Comparison of ENCODE assay signal across 8 mouse cellular contexts in the genomic region with DNA sequence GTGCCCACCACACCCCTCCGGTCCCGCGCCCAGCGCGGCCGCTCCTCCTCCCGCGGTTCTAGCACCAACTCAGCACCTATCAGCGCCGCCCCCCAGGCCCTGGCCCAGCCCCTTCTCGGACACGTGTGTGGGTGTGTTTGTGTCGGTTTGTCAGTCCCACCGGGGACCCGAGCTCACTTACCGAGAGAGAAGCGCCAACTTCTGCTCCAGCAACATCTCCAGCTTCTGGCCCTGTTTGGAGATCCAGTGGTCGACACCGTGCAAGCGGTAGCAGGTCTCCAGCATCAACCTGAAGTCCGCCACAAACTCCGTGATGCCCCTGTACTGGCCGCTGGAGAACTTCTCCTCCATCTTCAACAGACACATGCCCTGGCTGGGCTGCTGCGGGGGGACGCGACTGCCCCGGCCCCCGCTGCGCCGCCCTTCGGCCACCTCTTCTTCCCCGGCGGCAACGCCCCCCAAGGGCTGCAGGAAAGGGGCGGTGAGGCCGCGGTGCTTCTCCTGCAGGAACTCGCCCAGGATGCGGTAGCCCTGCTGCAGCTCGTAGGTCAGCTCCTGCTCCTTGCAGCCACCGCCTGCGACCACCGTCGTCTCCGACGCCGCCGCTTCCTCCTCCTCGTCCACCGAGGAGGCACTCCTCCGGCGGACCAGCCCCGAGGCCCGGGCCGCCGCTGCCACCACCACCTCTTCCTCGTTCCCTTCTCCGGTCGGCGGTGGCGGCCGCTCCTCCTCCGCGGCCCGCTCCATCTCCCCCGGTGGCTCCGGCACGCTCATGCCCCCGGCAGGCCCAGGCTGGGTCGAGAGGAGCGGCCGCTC. TPM values are rescaled to one million over a fixed set of nuclear protein-coding genes. Genes with fewer than 3 reads are reported as not detected.
DNase-seq lines count a peak whose midpoint lies in the region; ATAC-seq and TF ChIP-seq lines count a peak whose summit lies in the region.

No protein-coding gene starts in this region.

- H3K9ac ChIP-seq in forebrain, embryonic 14.5 days (ENCODE audit: low read length) = peak overlapping the region; percentile 89
- peak overlapping the region; percentile 82 for H3K9ac ChIP-seq in lung, postnatal 0 days (replicated peaks; ENCODE audit: low read depth)

- H3K4me1 ChIP-seq in forebrain, embryonic 14.5 days (ENCODE audit: control insufficient read depth, insufficient read depth, low read length) = peaks cover 8% of the 10 kb centered on the region
- H3K4me1 ChIP-seq in lung, postnatal 0 days (ENCODE audit: insufficient read depth, low read depth, low read length) = no peaks in the 10 kb centered on the region

- peak overlapping the region; percentile 97 for H3K27ac ChIP-seq in forebrain, embryonic 14.5 days (ENCODE audit: low read depth, low read length)
- peak overlapping the region; percentile 94 for H3K27ac ChIP-seq in layer of hippocampus, adult 2 months
- H3K27ac ChIP-seq in lung, postnatal 0 days (ENCODE audit: low read length) = peak overlapping the region; percentile 93

- peak; percentile 27 for ATAC-seq in forebrain, embryonic 14.5 days
- ATAC-seq in lung, postnatal 0 days = peak; percentile 47

- peak overlapping the region; percentile 93 for H3K4me2 ChIP-seq in forebrain, embryonic 14.5 days (ENCODE audit: low read length)
- peak overlapping the region; percentile 96 for H3K4me2 ChIP-seq in lung, postnatal 0 days (replicated peaks; ENCODE audit: low read depth, low read length)

- H3K27me3 ChIP-seq in forebrain, embryonic 14.5 days (replicated peaks; ENCODE audit: control insufficient read depth, insufficient read depth, low read length) = no peaks in the 10 kb centered on the region
- no peaks in the 10 kb centered on the region for H3K27me3 ChIP-seq in lung, postnatal 0 days (replicated peaks; ENCODE audit: insufficient read depth, low read length)

- peaks cover 14% of the 10 kb centered on the region for H3K36me3 ChIP-seq in forebrain, embryonic 14.5 days (ENCODE audit: control insufficient read depth, insufficient read depth, low read length)
- H3K36me3 ChIP-seq in lung, postnatal 0 days (ENCODE audit: insufficient read depth, low read length) = no peaks in the 10 kb centered on the region

- DNase-seq in MEL-GATA-1-ER (ENCODE audit: extremely low read depth, low read depth) = peak; percentile 96
- DNase-seq in cerebellum, adult 11 months = peak; percentile 54
- peak; percentile 61 for DNase-seq in forebrain, embryonic 14.5 days (ENCODE audit: low spot score)
- DNase-seq in heart, postnatal 14 days = peak; percentile 62 to 68
- peak; percentile 13 to 47 for DNase-seq in layer of hippocampus, adult 2 months (ENCODE audit: low spot score in 2 of 2)
- peak; percentile 64 for DNase-seq in lung, postnatal 0 days (ENCODE audit: low spot score)
- peak; percentile 28 for DNase-seq in ovary, postnatal 10 days (ENCODE audit: low spot score)
- peak; percentile 50 for DNase-seq in thymus, postnatal 10 days (ENCODE audit: low spot score in 2 of 2)

- intact Hi-C loops in heart, postnatal 14 days (cut with DNase I) = loop anchor here (5.0 kb wide), 1 partner anchor 227 kb away; a partner anchor contains a TSS

- WGBS in forebrain, embryonic 14.5 days = under 1% methylated on average over 67 of the region's 72 CpGs
- WGBS in lung, postnatal 0 days = under 1% methylated on average over 54 of the region's 72 CpGs

- no peak; the same call in 1 of the 2 replicates for TF ChIP-seq CTCF in layer of hippocampus, adult 2 months (conservative IDR thresholded peaks at IDR 0.05)
- peak; percentile 17; the same call in 1 of the 2 replicates for TF ChIP-seq CTCF in lung, postnatal 0 days (IDR thresholded peaks at IDR 0.05)

- TF ChIP-seq EP300 in lung, postnatal 0 days (IDR thresholded peaks at IDR 0.05) = no peak

- no peaks in the 10 kb centered on the region for H3K9me3 ChIP-seq in forebrain, embryonic 14.5 days (replicated peaks; ENCODE audit: control insufficient read depth, low read length)
- no peaks in the 10 kb centered on the region for H3K9me3 ChIP-seq in lung, postnatal 0 days (ENCODE audit: low read length)

- peak overlapping the region; percentile 96 for H3K4me3 ChIP-seq in forebrain, embryonic 14.5 days (ENCODE audit: low read depth, low read length)
- peak overlapping the region; percentile 90 for H3K4me3 ChIP-seq in layer of hippocampus, adult 2 months
- H3K4me3 ChIP-seq in lung, postnatal 0 days (ENCODE audit: low read depth, low read length) = peak overlapping the region; percentile 99

RNA-seq across cellular contexts. Expression of a gene that starts 0.5 kb away (rescaled TPM):
- 9.1 and 10.0 TPM in 2 replicates for polyA plus RNA-seq in forebrain, embryonic 14.5 days (2014; fragmentation: Nextera tagmentation; extraction: Ambion mirVana)
- total RNA-seq in heart, postnatal 14 days (2021) = 10 to 100 TPM; 12.2 to 13.3 TPM
- total RNA-seq in layer of hippocampus, adult 2 months (2021) = 10 to 100 TPM; 40.9 to 41.2 TPM
- polyA plus RNA-seq in lung, postnatal 0 days (2015; fragmentation: Nextera tagmentation; extraction: Ambion mirVana) = 3.2 and 3.7 TPM in 2 replicates

RNA-seq across cellular contexts. Expression of a gene that starts 7.5 kb away (rescaled TPM):
- polyA plus RNA-seq in forebrain, embryonic 14.5 days (2014; fragmentation: Nextera tagmentation; extraction: Ambion mirVana) = 42.1 and 53.4 TPM in 2 replicates
- 10 to 100 TPM; 15.2 to 15.5 TPM for total RNA-seq in heart, postnatal 14 days (2021)
- 10 to 100 TPM; 34.7 TPM for total RNA-seq in layer of hippocampus, adult 2 months (2021)
- polyA plus RNA-seq in lung, postnatal 0 days (2015; fragmentation: Nextera tagmentation; extraction: Ambion mirVana) = 7.6 and 9.0 TPM in 2 replicates

Comparison
In these comparisons a context has a peak if more than half of its experiments do, and no peak if none do; other contexts are left out.
1. Peak in every context shown above with its lines: DNase-seq, ATAC-seq, H3K4me3 ChIP-seq and H3K27ac ChIP-seq.
2. DNase-seq: peak in every context shown above with its lines; median percentile 96 in MEL-GATA-1-ER; 65 in heart, postnatal 14 days; 64 in lung, postnatal 0 days; 61 in forebrain, embryonic 14.5 days; 54 in cerebellum, adult 11 months; 50 in thymus, postnatal 10 days; 30 in layer of hippocampus, adult 2 months; 28 in ovary, postnatal 10 days.